Mouse (Mus musculus): ENCODE measurements around the gene Syt3.

DNA sequence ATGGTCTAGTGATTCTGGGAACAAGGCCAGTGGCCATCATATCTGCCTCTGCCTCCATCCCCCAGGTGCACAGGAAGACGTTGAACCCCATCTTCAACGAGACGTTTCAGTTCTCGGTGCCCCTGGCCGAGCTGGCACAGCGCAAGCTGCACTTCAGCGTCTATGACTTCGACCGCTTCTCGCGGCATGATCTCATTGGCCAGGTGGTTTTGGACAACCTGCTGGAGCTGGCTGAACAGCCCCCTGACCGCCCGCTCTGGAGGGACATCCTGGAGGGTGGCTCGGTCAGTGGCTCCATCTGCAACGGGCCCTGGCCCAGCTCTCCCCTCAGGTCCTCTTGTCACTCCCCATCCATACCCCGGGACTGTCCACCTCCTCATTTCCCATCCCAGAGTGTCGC, 9.4 kb downstream of the Syt3 start:
- TF ChIP-seq POLR2A (IDR thresholded peaks at IDR 0.05; ENCODE audit: insufficient read depth, low read length) (no peak), CTCF (IDR thresholded peaks at IDR 0.05; ENCODE audit: low read depth, low read length) (no peak)

Measured in ES-Bruce4 (cell line).